Mouse (Mus musculus) lung, embryonic 16.5 days (tissue): ENCODE results near the gene Arhgap25. TPM values are rescaled to one million over a fixed set of nuclear protein-coding genes. Genes with fewer than 3 reads are reported as not detected.
A peak's percentile ranks its signal among the peaks of the same experiment; 100 is the strongest.
"Not testable (repeated sequence)": the region's sequence is repeated elsewhere in the genome, so short reads cannot be mapped to it uniquely, and the experiment has no call there.

Source experiments
- ATAC-seq: fragments of 200-750 bp; cut with Nextera tagmentation; 2 replicates; pipeline ENCODE4 v1.8.0; 2017; ENCODE audit warnings: low read depth, mild to moderate bottlenecking, moderate library complexity
- H3K27ac ChIP-seq: fragments of 300-500 bp; sonication (generic); 2 replicates; pipeline ENCODE4 v1.5.1; 2014; ENCODE audit warnings: mild to moderate bottlenecking, control low read depth, low read length
- H3K27me3 ChIP-seq: fragments of 300-500 bp; sonication (generic); 2 replicates; pipeline ENCODE4 v1.6.1; 2014; ENCODE audit warnings: low read depth, low read length, mixed read lengths; ENCODE audit not compliant: control insufficient read depth, insufficient read depth
- H3K36me3 ChIP-seq: fragments of 300-500 bp; sonication (generic); 2 replicates; pipeline ENCODE4 v1.6.1; 2014; ENCODE audit warnings: low read length; ENCODE audit not compliant: control insufficient read depth, insufficient read depth
- H3K4me1 ChIP-seq: fragments of 300-500 bp; sonication (generic); replicated peaks from 2 replicates; pipeline ENCODE4 v1.6.1; 2014; ENCODE audit warnings: low read length, mixed read lengths; ENCODE audit not compliant: control insufficient read depth, insufficient read depth
- H3K4me2 ChIP-seq: fragments of 300-500 bp; sonication (generic); 2 replicates; pipeline ENCODE4 v1.6.1; 2014; ENCODE audit warnings: low read depth, low read length, control low read depth
- H3K4me3 ChIP-seq: fragments of 300-500 bp; sonication (generic); 2 replicates; pipeline ENCODE4 v1.5.1; 2014; ENCODE audit warnings: mild to moderate bottlenecking, low read length, control low read depth
- H3K9ac ChIP-seq: fragments of 300-500 bp; sonication (generic); 2 replicates; pipeline ENCODE4 v1.6.1; 2014; ENCODE audit warnings: low read length, control low read depth
- H3K9me3 ChIP-seq: fragments of 300-500 bp; sonication (generic); 2 replicates; pipeline ENCODE4 v1.6.1; 2016; ENCODE audit warnings: low read length; ENCODE audit not compliant: control insufficient read depth
- WGBS: fragments of 180-500 bp; shearing (Covaris S2); extraction: QIAGEN DNeasy Blood & Tissue Kit; methylation state at CpG from one replicate; pipeline ENCODE4 v1.1.7; 2014; 5-methylcytosine and 5-hydroxymethylcytosine counted together
- polyA plus RNA-seq: library from polyadenylated mRNA; unstranded; fragments of >200 nt; fragmentation: Nextera tagmentation; extraction: Ambion mirVana; gene quantifications from 2 replicates; pipeline ENCODE4 v1.2.1, GENCODE M21; 2015

The Arhgap25 gene
- polyA plus RNA-seq, 1 experiment from 2014 or later: 9.4 TPM

DNA sequence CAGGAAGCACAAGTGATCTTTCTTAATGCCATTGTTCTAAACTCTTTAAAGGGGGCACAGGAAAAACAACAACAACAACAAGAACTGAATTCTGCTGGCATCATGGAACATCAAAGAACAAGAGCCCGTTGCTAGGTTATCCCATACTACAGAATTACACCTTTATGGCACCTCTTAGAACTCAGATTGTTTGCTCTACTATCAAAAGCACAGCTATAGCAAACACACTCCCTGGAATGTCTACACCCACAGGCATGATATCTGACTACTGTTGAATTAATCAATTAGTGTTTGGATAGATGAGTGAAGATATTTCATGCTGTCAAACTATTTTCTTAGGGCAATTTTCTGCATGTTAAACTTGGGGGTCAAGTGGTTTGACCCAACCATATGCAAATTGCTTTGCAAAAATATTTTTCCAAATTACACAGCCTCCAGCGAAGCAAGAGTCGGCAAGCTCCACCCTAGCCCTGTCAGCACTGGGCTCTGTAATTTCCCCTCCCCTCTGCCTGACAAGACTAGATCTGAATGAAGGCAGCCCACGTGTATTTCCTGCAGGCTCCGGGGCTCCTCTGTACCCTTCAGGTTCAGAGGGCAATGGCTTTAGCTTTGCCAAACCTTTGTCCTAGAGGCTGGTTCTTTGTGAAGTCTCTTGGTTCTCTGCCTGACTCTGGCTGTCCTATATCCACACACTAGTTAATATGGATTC, 53.6 kb downstream of the Arhgap25 start:
- Histone ChIP-seq H3K4me3 (no peak overlapping the region), H3K27me3 (no peaks in the 10 kb centered on the region), H3K9me3 (no peaks in the 10 kb centered on the region), H3K9ac (no peak overlapping the region), H3K27ac (no peak overlapping the region), H3K4me1 (peaks cover 11% of the 10 kb centered on the region), H3K4me2 (no peak overlapping the region), H3K36me3 (no peaks in the 10 kb centered on the region)
- 24% methylated on average over 5 of the region's 5 CpGs for WGBS
- peak; percentile 52; the same call in 1 of the 2 replicates for ATAC-seq

DNA sequence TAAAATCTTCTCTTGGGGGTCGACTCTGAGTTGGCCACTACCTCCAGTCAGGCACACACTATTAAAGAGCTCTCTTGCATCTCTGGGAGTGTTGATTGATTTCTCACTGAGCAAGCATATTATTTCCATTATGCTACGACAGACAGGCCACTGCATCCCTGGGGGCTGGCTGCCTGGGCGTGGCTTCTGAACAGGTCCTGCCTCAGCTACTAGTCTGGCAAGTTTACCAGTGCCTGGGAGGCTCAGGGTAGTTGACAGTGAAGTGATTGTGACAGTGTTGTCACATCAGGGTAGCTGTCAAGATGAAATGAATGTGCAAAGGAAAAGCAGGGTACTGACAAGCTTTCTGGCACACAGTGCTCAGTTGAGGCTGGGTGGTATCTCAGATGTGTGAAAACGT, 54.2 kb downstream of the Arhgap25 start:
- H3K4me1 ChIP-seq: peaks cover 7% of the 10 kb centered on the region
- no peak overlapping the region for H3K4me3 ChIP-seq
- 35% methylated on average over 4 of the region's 4 CpGs for WGBS
- H3K36me3 ChIP-seq: no peaks in the 10 kb centered on the region
- no peak overlapping the region for H3K9ac ChIP-seq
- no peak for ATAC-seq
- no peaks in the 10 kb centered on the region for H3K27me3 ChIP-seq
- no peak overlapping the region for H3K4me2 ChIP-seq
- no peak overlapping the region for H3K27ac ChIP-seq
- no peaks in the 10 kb centered on the region for H3K9me3 ChIP-seq

DNA sequence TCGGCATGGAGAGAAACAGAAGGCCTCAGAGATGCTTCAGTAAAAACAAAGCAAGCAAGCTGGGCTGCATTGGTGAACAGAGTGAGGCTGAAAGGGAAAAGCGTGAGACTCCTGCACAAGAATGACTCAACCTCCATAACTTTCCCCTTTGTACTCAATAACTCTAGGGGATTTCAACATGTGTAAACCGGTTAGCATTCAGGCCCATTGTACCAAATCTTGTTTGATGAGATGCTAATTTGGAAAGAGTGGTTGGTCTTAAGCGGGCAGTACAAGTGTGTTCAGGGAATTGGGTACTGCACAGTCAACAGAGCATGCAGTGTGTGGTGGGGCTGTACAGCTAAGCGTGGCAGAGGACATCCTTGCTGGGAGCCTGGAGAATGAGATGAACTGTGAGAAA, 57.8 kb downstream of the Arhgap25 start:
- no peak for ATAC-seq
- H3K9ac ChIP-seq: no peak overlapping the region
- no peak overlapping the region for H3K4me3 ChIP-seq
- H3K36me3 ChIP-seq: no peaks in the 10 kb centered on the region
- no peaks in the 10 kb centered on the region for H3K9me3 ChIP-seq
- no peak overlapping the region for H3K4me2 ChIP-seq
- H3K27ac ChIP-seq: no peak overlapping the region
- WGBS: 88% methylated on average over 5 of the region's 5 CpGs
- peaks cover 7% of the 10 kb centered on the region for H3K4me1 ChIP-seq
- no peaks in the 10 kb centered on the region for H3K27me3 ChIP-seq

DNA sequence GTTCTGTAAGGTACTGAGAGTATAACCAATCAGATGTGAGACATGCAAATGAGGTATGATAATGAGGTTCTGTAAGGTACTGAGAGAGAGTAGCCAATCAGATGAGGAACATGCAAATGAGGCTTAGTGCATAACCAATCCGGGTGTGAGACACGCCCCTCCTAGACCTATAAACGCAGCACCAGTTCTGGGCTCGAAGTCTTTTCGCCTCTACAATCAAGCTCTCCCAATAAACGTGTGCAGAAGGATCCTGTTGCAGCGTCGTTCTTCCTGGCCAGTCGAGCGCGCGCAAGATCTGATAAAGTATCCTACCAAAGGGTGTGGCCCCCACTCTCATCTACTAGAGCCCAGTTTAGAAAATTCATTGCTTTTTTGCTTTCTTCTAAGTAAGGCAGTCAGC, 63.0 kb downstream of the Arhgap25 start:
- WGBS: 88% methylated on average over 12 of the region's 12 CpGs

DNA sequence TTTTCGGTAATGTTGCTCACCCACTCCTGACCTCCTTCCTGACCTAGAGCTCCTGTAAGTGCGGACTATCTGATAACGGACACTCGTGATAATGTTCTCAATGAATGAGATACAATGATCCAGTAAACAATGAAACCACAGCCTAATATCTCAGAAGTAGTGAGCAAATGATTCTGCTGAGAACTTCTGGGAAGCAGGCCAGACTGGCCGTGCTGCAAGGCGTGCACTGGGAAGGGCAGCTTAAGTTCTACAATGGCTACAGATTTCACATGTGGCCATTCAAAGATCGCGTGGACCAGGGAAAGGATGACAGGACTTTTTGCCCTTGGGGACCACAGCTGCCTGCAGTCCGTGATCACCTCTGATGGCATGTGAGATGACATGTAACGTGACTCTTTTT, 64.7 kb downstream of the Arhgap25 start:
- H3K36me3 ChIP-seq: no peaks in the 10 kb centered on the region
- no peaks in the 10 kb centered on the region for H3K9me3 ChIP-seq
- no peak overlapping the region for H3K4me2 ChIP-seq
- no peak overlapping the region for H3K9ac ChIP-seq
- ATAC-seq: no peak
- H3K27ac ChIP-seq: no peak overlapping the region
- no peak overlapping the region for H3K4me3 ChIP-seq
- 43% methylated on average over 10 of the region's 10 CpGs for WGBS
- no peaks in the 10 kb centered on the region for H3K27me3 ChIP-seq
- H3K4me1 ChIP-seq: peaks cover 5% of the 10 kb centered on the region; the same call in 1 of the 2 replicates

More for the DNA sequence above, 63.0 kb downstream of the Arhgap25 start:
- H3K4me2 ChIP-seq, H3K4me1 ChIP-seq, ATAC-seq, H3K27ac ChIP-seq, H3K9me3 ChIP-seq, H3K4me3 ChIP-seq, H3K36me3 ChIP-seq, H3K27me3 ChIP-seq, H3K9ac ChIP-seq: not testable (repeated sequence)

DNA sequence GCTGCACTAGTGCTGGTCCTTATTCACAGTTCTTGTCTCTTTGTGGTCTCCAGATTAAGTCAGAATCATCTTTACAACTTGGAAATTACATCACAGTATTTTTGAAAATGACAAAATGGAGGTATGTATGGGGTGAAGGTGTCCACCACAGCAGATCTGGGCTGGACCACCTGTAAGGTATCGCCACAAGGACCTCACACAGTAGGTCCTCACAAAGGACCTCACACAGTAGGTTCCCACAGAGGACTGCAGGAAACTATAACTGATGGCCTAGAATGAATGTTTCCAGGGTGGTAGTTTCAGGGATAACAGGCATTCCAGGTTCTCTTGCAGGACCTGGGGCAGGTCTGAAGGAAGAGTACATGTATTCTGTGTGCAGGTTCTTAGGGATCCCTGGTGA, 65.7 kb downstream of the Arhgap25 start:
- Histone ChIP-seq H3K9ac (no peak overlapping the region), H3K27me3 (no peaks in the 10 kb centered on the region), H3K36me3 (no peaks in the 10 kb centered on the region), H3K4me2 (no peak overlapping the region), H3K4me3 (no peak overlapping the region), H3K27ac (no peak overlapping the region), H3K4me1 (peaks cover 5% of the 10 kb centered on the region; the same call in 1 of the 2 replicates), H3K9me3 (no peaks in the 10 kb centered on the region)
- no peak for ATAC-seq
- 100% methylated on average over 1 of the region's 1 CpGs for WGBS

DNA sequence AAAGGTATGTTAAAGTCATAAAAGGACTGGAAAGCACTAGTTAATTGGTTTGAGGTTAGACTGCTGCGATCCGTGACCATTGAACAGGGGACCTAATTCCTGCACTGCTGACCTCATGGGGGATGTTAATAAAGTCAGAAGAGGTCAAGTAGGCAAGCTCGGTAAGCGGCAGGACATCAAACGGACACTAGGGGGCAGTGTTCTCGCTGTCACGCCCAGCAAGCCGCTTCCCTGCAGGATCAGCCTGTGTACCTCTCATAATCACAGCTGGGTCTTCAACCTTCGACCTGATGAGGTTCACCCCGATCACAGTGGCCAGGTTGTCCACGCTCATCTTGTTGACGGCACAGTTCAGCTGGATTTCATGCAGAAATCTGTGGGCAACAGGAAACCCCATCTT, 66.8 kb downstream of the Arhgap25 start:
- Histone ChIP-seq H3K27me3 (no peaks in the 10 kb centered on the region), H3K27ac (no peak overlapping the region), H3K9ac (no peak overlapping the region), H3K9me3 (no peaks in the 10 kb centered on the region), H3K4me1 (peaks cover 5% of the 10 kb centered on the region; the same call in 1 of the 2 replicates), H3K4me3 (no peak overlapping the region), H3K4me2 (peak overlapping the region; percentile 41), H3K36me3 (no peaks in the 10 kb centered on the region)
- 13% methylated on average over 12 of the region's 12 CpGs for WGBS
- 0 out of 2 replicates have a peak, but pooled peaks have one; percentile 26 for ATAC-seq

DNA sequence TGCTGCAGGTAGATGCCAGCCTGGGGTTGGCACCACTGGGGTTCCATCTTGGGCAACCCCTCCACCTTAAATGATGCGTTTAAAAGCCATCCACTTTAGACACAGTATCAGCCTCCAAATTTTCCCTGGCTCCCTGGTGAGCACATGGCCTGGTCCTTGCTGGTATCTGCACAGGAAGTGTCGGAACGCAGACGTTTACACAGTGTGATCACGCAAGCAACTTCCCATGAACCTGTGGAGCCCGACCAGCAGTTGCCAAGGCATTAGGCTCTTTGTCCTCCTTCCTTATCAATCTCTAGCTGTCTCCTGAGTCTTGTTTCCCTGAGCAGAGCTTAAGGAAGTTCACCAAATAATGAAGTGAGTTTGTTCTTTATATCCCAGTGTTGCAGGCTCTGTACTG, 77.6 kb downstream of the Arhgap25 start:
- no peaks in the 10 kb centered on the region for H3K36me3 ChIP-seq
- WGBS: 25% methylated on average over 6 of the region's 6 CpGs
- H3K9ac ChIP-seq: no peak overlapping the region
- H3K27ac ChIP-seq: no peak overlapping the region
- H3K4me2 ChIP-seq: no peak overlapping the region
- H3K4me1 ChIP-seq: no peaks in the 10 kb centered on the region
- no peaks in the 10 kb centered on the region for H3K9me3 ChIP-seq
- no peak overlapping the region for H3K4me3 ChIP-seq
- no peak for ATAC-seq
- H3K27me3 ChIP-seq: no peaks in the 10 kb centered on the region

DNA sequence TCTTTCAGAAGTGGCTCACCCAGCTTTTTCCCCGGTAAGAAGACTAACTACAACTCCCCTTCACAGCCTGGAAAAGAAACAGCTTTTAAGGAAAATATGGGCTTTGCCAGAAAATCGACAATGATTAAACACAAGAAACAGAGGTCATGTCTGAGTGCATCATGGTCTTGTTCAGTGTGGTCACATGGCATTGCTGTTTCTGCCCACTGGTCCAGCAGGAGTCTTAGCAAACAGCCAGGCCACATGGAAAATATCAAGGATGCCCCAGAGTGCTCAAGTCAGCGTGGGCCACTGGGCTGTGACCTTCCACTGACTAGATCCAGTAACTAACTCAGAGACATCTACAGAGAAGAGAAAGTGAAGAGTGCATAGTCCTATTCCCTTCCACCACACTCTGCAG, 81.3 kb downstream of the Arhgap25 start:
- no peaks in the 10 kb centered on the region for H3K36me3 ChIP-seq
- WGBS: 56% methylated on average over 3 of the region's 3 CpGs

More for the DNA sequence above, 81.3 kb downstream of the Arhgap25 start:
- no peak overlapping the region for H3K4me3 ChIP-seq
- H3K4me1 ChIP-seq: no peaks in the 10 kb centered on the region
- no peak for ATAC-seq
- H3K9me3 ChIP-seq: no peaks in the 10 kb centered on the region
- no peaks in the 10 kb centered on the region for H3K27me3 ChIP-seq
- no peak overlapping the region for H3K9ac ChIP-seq
- H3K4me2 ChIP-seq: no peak overlapping the region
- no peak overlapping the region for H3K27ac ChIP-seq
